In genomic region chr2:116838538-116839197, GRCm38 (mm10) we compare ENCODE assay signal across 9 mouse cellular contexts. TPM values are rescaled to one million over a fixed set of nuclear protein-coding genes. Genes with fewer than 3 reads are reported as not detected.
DNase-seq lines count a peak whose midpoint lies in the region; ATAC-seq lines count a peak whose summit lies in the region.
"Had no signal": no experiment of that assay in that cellular context is flagged by ENCODE, and none has a peak within 500 bp of the region (broad histone marks: within the 10 kb centered on the region; RNA-seq: fewer than 3 reads in every experiment).

No protein-coding gene starts in this region.

- H3K27ac ChIP-seq in heart, embryonic 10.5 days: no peak overlapping the region
- H3K27ac ChIP-seq in kidney, embryonic 15.5 days: 0 out of 2 replicates have a peak overlapping the region, but pooled peaks have one; percentile 3
- H3K27ac ChIP-seq: embryonic facial prominence, embryonic 12.5 days had no signal

- 40% methylated on average over 8 of the region's 8 CpGs for whole genome bisulfite sequencing in heart, embryonic 10.5 days
- 42% methylated on average over 8 of the region's 8 CpGs for WGBS in kidney, embryonic 15.5 days

- H3K4me3 ChIP-seq in heart, embryonic 10.5 days: no peak overlapping the region
- no peak overlapping the region for H3K4me3 ChIP-seq in kidney, embryonic 15.5 days (replicated peaks)
- H3K4me3 ChIP-seq: embryonic facial prominence, embryonic 12.5 days had no signal

- peak overlapping the region; percentile 46 for H3K4me2 ChIP-seq in kidney, embryonic 15.5 days
- H3K4me2 ChIP-seq: embryonic facial prominence, embryonic 12.5 days had no signal

- H3K27me3 ChIP-seq in heart, embryonic 10.5 days (ENCODE audit: insufficient read depth, poor library complexity, severe bottlenecking): no peaks in the 10 kb centered on the region
- no peaks in the 10 kb centered on the region for H3K27me3 ChIP-seq in kidney, embryonic 15.5 days
- H3K27me3 ChIP-seq: embryonic facial prominence, embryonic 12.5 days had no signal

- peak; percentile 33 for DNase-seq in right cerebral cortex, adult 18-20 months
- no peak for DNase-seq in right cerebral cortex, postnatal 4 days
- DNase-seq in cerebellum, postnatal 10 days: peak; percentile 60 to 63
- peak; percentile 71 for DNase-seq in heart, embryonic 10.5 days (ENCODE audit: low spot score)
- peak; percentile 42 for DNase-seq in lung, postnatal 25 days (ENCODE audit: low spot score)
- peak; percentile 15 for DNase-seq in yolk sac, embryonic 10.5 days (ENCODE audit: low spot score)
- DNase-seq in urinary bladder, adult 18-20 months (ENCODE audit: low spot score in 2 of 2): no peak

- H3K36me3 ChIP-seq in heart, embryonic 10.5 days: no peaks in the 10 kb centered on the region
- H3K36me3 ChIP-seq in kidney, embryonic 15.5 days: no peaks in the 10 kb centered on the region
- H3K36me3 ChIP-seq: embryonic facial prominence, embryonic 12.5 days had no signal

- no peak overlapping the region for H3K9ac ChIP-seq in kidney, embryonic 15.5 days
- H3K9ac ChIP-seq: embryonic facial prominence, embryonic 12.5 days had no signal

- ATAC-seq in kidney, embryonic 15.5 days (replicated peaks; ENCODE audit: low FRiP score): peak; percentile 71; the same call in 1 of the 2 replicates

- no peaks in the 10 kb centered on the region for H3K4me1 ChIP-seq in heart, embryonic 10.5 days
- peaks cover 8% of the 10 kb centered on the region; the same call in 1 of the 2 replicates for H3K4me1 ChIP-seq in kidney, embryonic 15.5 days
- H3K4me1 ChIP-seq: embryonic facial prominence, embryonic 12.5 days had no signal

- H3K9me3 ChIP-seq in heart, embryonic 10.5 days: no peaks in the 10 kb centered on the region
- H3K9me3 ChIP-seq in kidney, embryonic 15.5 days (replicated peaks): no peaks in the 10 kb centered on the region
- H3K9me3 ChIP-seq: embryonic facial prominence, embryonic 12.5 days had no signal

RNA-seq across cellular contexts. Expression of gene Tmco5, which starts 39.8 kb away (rescaled TPM):
- polyA plus RNA-seq in heart, embryonic 10.5 days (2016; fragmentation: Nextera tagmentation; extraction: Ambion mirVana): not detected in 2 replicates
- not detected in 2 replicates for polyA plus RNA-seq in kidney, embryonic 15.5 days (2015; fragmentation: Nextera tagmentation; extraction: Ambion mirVana)
- polyA plus RNA-seq: embryonic facial prominence, embryonic 12.5 days had no signal

Comparison
In these comparisons a context has a peak if more than half of its experiments do, and no peak if none do; other contexts are left out.
1. DNase-seq: peak in right cerebral cortex, adult 18-20 months (single experiment), cerebellum, postnatal 10 days (2 of 2), heart, embryonic 10.5 days (single experiment), lung, postnatal 25 days (single experiment) and yolk sac, embryonic 10.5 days (single experiment); none in right cerebral cortex, postnatal 4 days (single experiment) and urinary bladder, adult 18-20 months (0 of 2).